Mouse (Mus musculus): Measurements from ENCODE around the gene Usp37. TPM values are rescaled to one million over a fixed set of nuclear protein-coding genes. Genes with fewer than 3 reads are reported as not detected.

The Usp37 gene
- polyA plus RNA-seq, 1 experiment from 2014 or later = 8.4 TPM

DNA sequence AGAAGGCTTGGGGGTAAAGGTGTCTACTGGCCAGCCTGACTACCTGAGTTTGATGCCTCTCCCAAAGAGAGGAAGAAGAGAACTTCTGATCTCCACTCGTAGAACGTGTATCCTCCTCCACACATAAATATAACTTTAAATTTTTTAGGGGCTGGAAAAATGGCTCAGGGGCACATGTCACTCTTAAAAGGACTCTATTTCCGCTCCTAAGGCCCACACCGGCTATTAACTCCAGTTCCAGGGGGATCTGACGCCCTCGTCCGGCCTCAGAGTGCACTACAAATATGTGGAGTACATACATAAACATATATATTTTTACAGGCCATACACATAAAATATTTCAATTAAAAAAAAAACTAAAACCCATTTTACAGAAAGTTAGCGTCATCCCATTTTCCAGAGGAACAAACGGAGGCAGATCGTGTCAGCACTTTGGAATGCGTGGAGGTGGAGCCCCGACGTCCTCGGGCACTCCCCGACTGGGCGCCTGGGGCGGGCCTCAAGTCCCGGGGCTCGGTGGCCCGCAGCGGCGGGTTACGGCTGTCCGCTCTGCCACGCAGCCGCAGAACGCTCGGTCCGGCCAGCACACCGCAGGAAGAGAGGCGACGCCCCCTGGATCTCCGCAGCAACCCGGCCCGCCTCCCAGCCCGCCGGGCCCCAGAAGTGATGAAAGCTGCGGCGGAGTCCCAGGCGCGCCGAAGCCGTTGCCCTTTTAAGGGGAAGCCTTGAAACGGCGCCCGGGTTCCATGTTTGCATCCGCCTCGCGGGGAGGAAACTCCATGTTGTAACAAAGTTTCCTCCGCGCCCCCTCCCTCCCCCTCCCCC, 152.9 kb downstream of the Usp37 start, which contains the start of gene Ctdsp1:
Gene Ctdsp1 (plus strand): TSS at position 586 of the 825 bp plus-strand sequence.
- POLR2A ChIA-PET = interaction anchor here (0.6 kb wide), 1 partner anchor 136 kb away, joined by 3 read pairs; no protein-coding TSS in a partner anchor
- no peak for TF ChIP-seq CTCF (IDR thresholded peaks at IDR 0.05)
- in situ Hi-C loops (cut with MboI; ENCODE audit: low pct_unique_long_range_greater_than_20kb) = no loop called here
- H3K27me3 ChIP-seq = no peaks in the 10 kb centered on the region
- DNase-seq (ENCODE audit: low read depth, low spot score) = peak; percentile 75
- peak; percentile 75 for ATAC-seq
- CTCF ChIA-PET = no interaction called here

DNA sequence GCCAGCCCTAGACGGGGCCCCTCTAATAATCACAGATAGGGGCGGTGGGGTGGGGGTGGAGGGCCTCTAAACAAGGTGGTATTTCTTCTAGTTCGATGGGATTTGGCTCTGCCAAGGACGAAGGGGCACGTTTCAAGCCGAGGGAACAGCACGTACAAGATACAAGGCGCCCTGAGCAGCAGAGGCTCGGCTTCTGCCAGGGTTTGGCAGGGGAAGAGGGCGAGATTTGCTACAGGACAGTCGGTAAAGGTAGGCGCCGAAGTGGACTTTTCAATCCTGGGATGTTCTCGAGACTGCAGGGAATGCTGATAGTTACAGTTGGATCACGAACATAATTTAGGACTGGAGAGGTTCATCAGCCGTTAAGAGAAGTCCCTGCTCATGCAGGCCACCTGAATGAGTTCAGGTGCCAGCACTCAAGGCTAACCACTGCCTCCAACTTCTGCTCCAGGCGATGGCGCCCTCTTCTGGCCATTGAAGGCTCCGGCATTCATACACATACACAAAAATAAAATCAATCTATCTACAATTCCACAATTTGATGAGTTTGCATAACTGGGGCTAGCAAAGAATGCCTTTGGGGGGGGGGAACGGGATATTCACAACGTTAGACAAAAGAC, 153.7 kb downstream of the Usp37 start:
- ATAC-seq (no peak), DNase-seq (ENCODE audit: low read depth, low spot score) (no peak)
- H3K27me3 ChIP-seq = no peaks in the 10 kb centered on the region
- ChIA-PET POLR2A (no interaction called here), CTCF (no interaction called here)
- TF ChIP-seq CTCF (IDR thresholded peaks at IDR 0.05) = no peak
- in situ Hi-C loops (cut with MboI; ENCODE audit: low pct_unique_long_range_greater_than_20kb) = no loop called here

DNA sequence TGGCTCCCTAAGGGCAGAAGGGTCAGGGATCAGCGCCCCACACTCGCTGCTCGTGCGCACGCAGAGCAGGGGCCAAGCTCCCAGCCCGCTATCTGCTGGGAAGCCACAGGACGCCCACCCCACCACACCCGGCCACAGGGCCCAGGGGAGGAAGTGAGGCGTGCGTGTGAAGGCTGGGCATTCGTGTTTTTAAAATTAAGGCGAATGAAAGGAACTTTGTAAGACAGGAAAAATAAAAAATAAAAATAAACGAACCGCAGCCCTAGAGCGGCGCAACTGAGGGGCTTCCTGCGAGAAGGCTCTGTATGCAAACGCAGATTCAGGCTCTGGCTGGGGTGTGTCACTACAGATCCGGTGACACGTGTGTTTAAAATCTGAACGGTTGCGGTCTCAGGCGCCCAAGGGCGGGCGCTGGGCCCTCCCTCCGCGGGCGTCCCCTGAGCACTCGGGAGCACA, 154.2 kb downstream of the Usp37 start:
- no peak for TF ChIP-seq CTCF (IDR thresholded peaks at IDR 0.05)
- ATAC-seq (no peak), DNase-seq (ENCODE audit: low read depth, low spot score) (no peak)
- in situ Hi-C loops (cut with MboI; ENCODE audit: low pct_unique_long_range_greater_than_20kb) = no loop called here
- no peaks in the 10 kb centered on the region for H3K27me3 ChIP-seq
- POLR2A ChIA-PET = no interaction called here
- CTCF ChIA-PET = no interaction called here

- no peak for DNase-seq (ENCODE audit: low read depth, low spot score)
- no peaks in the 10 kb centered on the region for H3K27me3 ChIP-seq
- no peak for TF ChIP-seq CTCF (IDR thresholded peaks at IDR 0.05)
- ATAC-seq = no peak
- ChIA-PET CTCF (interaction anchor here (1.0 kb wide), 1 partner anchor 9 kb away, joined by 3 read pairs; no protein-coding TSS in a partner anchor), POLR2A (no interaction called here)
- in situ Hi-C loops (cut with MboI; ENCODE audit: low pct_unique_long_range_greater_than_20kb) = no loop called here
Measured at GRCm38 (mm10) chr1:74388398-74388920, 155.6 kb downstream of the Usp37 start.

DNA sequence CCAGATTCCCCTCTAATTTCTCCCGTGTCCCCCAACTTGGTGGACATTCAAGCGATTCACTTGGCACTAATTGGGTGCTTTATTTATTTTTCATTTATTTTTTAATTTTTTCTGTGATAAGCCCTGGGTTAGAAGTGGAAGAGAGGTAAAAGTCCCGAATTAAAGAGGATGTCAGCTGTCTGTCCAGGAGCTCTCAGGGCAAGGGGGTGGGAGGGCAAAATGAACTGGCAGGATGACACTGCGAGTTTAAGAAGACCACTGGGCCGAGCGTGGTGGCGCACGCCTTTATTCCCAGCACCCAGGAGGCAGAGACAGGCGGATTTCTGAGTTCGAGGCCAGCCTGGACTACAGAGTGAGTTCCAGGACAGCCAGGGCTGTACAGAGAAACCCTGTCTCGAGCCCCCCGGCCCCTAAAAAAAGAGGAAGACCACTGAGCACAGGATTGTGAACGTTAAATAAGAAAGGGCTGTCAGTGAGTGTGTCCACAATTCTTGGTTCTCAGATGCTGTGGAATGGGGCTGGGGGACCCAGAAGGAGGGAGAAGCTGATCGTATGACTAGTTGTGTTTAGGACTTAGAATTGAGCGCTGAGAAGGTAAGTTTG, 156.6 kb downstream of the Usp37 start:
- no peak for TF ChIP-seq CTCF (IDR thresholded peaks at IDR 0.05)
- no peak for DNase-seq (ENCODE audit: low read depth, low spot score)
- ChIA-PET CTCF (interaction anchor here (1.0 to 1.7 kb wide), 2 partner anchors 10 to 65 kb away, joined by 3 to 5 read pairs; no protein-coding TSS in a partner anchor), POLR2A (interaction anchor here (1.0 to 1.4 kb wide), 2 partner anchors 10 to 12 kb away, joined by 3 read pairs; no protein-coding TSS in a partner anchor)
- in situ Hi-C loops (cut with MboI; ENCODE audit: low pct_unique_long_range_greater_than_20kb) = no loop called here
- no peaks in the 10 kb centered on the region for H3K27me3 ChIP-seq
- ATAC-seq = no peak

DNA sequence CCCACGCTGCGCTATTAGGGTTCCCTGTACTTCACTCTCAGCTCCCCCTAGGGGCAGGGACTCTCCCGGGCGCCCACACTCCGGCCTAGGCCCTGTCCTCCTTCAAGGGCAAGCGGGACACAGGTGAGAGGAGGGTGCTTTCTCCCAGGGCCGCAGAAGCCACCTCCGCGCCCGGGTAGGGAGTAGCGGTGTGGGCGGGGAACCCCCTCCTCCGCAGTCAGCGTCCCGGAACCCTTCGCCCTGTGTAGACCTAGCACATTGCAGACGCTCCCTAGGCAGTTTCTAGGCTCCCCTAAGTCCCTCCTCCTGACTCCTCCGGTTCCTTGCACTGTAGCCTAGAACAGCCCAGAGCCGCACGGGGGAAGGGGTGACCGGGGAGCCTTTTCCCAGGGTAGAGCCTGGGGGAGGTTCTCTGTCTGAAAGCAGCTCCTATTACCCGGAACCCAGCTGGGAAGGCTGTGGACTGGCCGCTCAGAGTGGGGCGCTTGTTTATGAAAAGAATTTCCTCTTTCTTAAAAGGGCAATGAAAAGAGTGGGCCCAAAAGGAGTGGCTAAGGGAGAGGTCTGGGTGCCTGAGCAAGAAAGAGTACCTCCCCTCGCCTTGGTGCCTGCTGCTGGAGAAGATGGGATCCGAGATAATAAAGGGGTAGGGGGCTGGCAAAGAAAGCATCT, 157.2 kb downstream of the Usp37 start:
- H3K27me3 ChIP-seq = no peaks in the 10 kb centered on the region
- ChIA-PET CTCF (interaction anchor here (0.8 to 1.7 kb wide), 2 partner anchors 18 to 66 kb away, joined by 3 to 5 read pairs; no protein-coding TSS in a partner anchor), POLR2A (interaction anchor here (1.0 to 1.4 kb wide), 2 partner anchors 11 to 12 kb away, joined by 3 read pairs; no protein-coding TSS in a partner anchor)
- no peak for TF ChIP-seq CTCF (IDR thresholded peaks at IDR 0.05)
- DNase-seq (ENCODE audit: low read depth, low spot score) (peak; percentile 94), ATAC-seq (peak; percentile 69)
- in situ Hi-C loops (cut with MboI; ENCODE audit: low pct_unique_long_range_greater_than_20kb) = no loop called here

DNA sequence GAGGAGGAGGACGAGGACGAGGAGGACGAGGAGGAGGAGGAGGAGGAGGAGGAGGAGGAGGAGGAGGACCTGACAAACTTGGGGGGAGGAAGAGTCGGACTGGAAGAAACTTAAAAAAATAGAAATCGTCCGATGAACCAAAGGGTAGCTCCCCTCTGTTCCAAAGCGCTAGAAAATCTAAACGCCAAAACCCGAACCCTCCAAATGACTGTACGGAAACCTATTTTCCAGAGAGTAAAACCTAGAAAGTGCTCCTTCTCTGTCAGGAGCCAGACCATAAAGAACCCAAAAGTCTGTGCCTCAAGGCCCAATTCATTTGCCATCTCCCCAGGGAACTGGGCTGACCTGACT, 157.7 kb downstream of the Usp37 start:
- ATAC-seq (no peak), DNase-seq (ENCODE audit: low read depth, low spot score) (no peak)
- H3K27me3 ChIP-seq = no peaks in the 10 kb centered on the region
- ChIA-PET POLR2A (interaction anchor here (1.4 kb wide), 1 partner anchor 11 kb away, joined by 3 read pairs; no protein-coding TSS in a partner anchor), CTCF (interaction anchor here (0.8 to 1.7 kb wide), 2 partner anchors 18 to 66 kb away, joined by 3 to 5 read pairs; no protein-coding TSS in a partner anchor)
- no peak for TF ChIP-seq CTCF (IDR thresholded peaks at IDR 0.05)
- in situ Hi-C loops (cut with MboI; ENCODE audit: low pct_unique_long_range_greater_than_20kb) = no loop called here

- POLR2A ChIA-PET = no interaction called here
- ATAC-seq (no peak), DNase-seq (ENCODE audit: low read depth, low spot score) (no peak)
- CTCF ChIA-PET = no interaction called here
- no peak for TF ChIP-seq CTCF (IDR thresholded peaks at IDR 0.05)
- in situ Hi-C loops (cut with MboI; ENCODE audit: low pct_unique_long_range_greater_than_20kb) = no loop called here
- H3K27me3 ChIP-seq = no peaks in the 10 kb centered on the region
Measured at GRCm38 (mm10) chr1:74385531-74385930, 158.6 kb downstream of the Usp37 start.

Other genes starting within 250 kb of the Usp37 start
- 28.0 TPM for gene Tmbim1, start 238.7 kb downstream of the Usp37 start, polyA plus RNA-seq (2021)
- gene Catip, start 182.2 kb downstream of the Usp37 start, polyA plus RNA-seq (2021) = 2.2 TPM
- gene Slc11a1, start 169.1 kb downstream of the Usp37 start, polyA plus RNA-seq (2021) = 0.10 TPM
- gene Ctdsp1, start 152.8 kb downstream of the Usp37 start, polyA plus RNA-seq (2021) = 81.9 TPM
- 0.13 TPM for gene Vil1, start 134.9 kb downstream of the Usp37 start, polyA plus RNA-seq (2021)
- 43.5 TPM for gene Cnot9, start 38.2 kb downstream of the Usp37 start, polyA plus RNA-seq (2021)
- gene Plcd4, start 1.4 kb downstream of the Usp37 start, polyA plus RNA-seq (2021) = 0.83 TPM
- gene Zfp142, start 44.0 kb upstream of the Usp37 start, polyA plus RNA-seq (2021) = 14.9 TPM
- 24.9 TPM for gene Bcs1l, start 44.0 kb upstream of the Usp37 start, polyA plus RNA-seq (2021)
- gene Rnf25, start 57.1 kb upstream of the Usp37 start, polyA plus RNA-seq (2021) = 60.1 TPM
- gene Stk36, start 57.2 kb upstream of the Usp37 start, polyA plus RNA-seq (2021) = 12.5 TPM
- gene Ttll4, start 117.5 kb upstream of the Usp37 start, polyA plus RNA-seq (2021) = 23.6 TPM
- gene Cyp27a1, start 169.3 kb upstream of the Usp37 start, polyA plus RNA-seq (2021) = not detected
- not detected for gene Prkag3, start 204.9 kb upstream of the Usp37 start, polyA plus RNA-seq (2021)
- not detected for gene Wnt6, start 227.6 kb upstream of the Usp37 start, polyA plus RNA-seq (2021)
- not detected for gene Wnt10a, start 247.2 kb upstream of the Usp37 start, polyA plus RNA-seq (2021)

Measured in Patski (cell line).